Mouse (Mus musculus) right cerebral cortex, adult 2 months (tissue): ENCODE measurements around the gene Schip1.

Source experiments
- DNase-seq, 2 experiments: peaks; one replicate each; pipeline ENCODE4 v3.0.0; 2021 to 2022; ENCODE audit warnings: low spot score in 2 of 2

Schip1 gene

GRCm38 (mm10) chr3:68615042-68615810, 550.6 kb downstream of the Schip1 start:
- DNase-seq: no peak

- DNase-seq: no peak
Measured at GRCm38 (mm10) chr3:68616363-68616762, 551.8 kb downstream of the Schip1 start.

- DNase-seq: no peak
Measured at GRCm38 (mm10) chr3:68617708-68618107, 553.1 kb downstream of the Schip1 start.

GRCm38 (mm10) chr3:68619097-68619496, 554.5 kb downstream of the Schip1 start:
- no peak for DNase-seq

GRCm38 (mm10) chr3:68621971-68622370, 557.4 kb downstream of the Schip1 start:
- no peak for DNase-seq

GRCm38 (mm10) chr3:68623036-68623435, 558.4 kb downstream of the Schip1 start:
- DNase-seq: no peak

- no peak for DNase-seq
Measured at GRCm38 (mm10) chr3:68624471-68624870, 559.9 kb downstream of the Schip1 start.

- DNase-seq: no peak
Measured at GRCm38 (mm10) chr3:68630261-68630660, 565.7 kb downstream of the Schip1 start.

- DNase-seq: no peak
Measured at GRCm38 (mm10) chr3:68630821-68631220, 566.2 kb downstream of the Schip1 start.

GRCm38 (mm10) chr3:68632714-68633113, 568.1 kb downstream of the Schip1 start:
- no peak for DNase-seq

- DNase-seq: no peak
Measured at GRCm38 (mm10) chr3:68633577-68633976, 569.0 kb downstream of the Schip1 start.

- no peak for DNase-seq
Measured at GRCm38 (mm10) chr3:68637960-68638359, 573.4 kb downstream of the Schip1 start.

- no peak for DNase-seq
Measured at GRCm38 (mm10) chr3:68638703-68639102, 574.1 kb downstream of the Schip1 start.

GRCm38 (mm10) chr3:68642935-68643334, 578.3 kb downstream of the Schip1 start:
- no peak for DNase-seq

- DNase-seq: peak; percentile 61 to 66
Measured at GRCm38 (mm10) chr3:68646387-68647130, 582.0 kb downstream of the Schip1 start.

GRCm38 (mm10) chr3:68647282-68647681, 582.7 kb downstream of the Schip1 start:
- DNase-seq: no peak

- no peak for DNase-seq
Measured at GRCm38 (mm10) chr3:68650251-68650650, 585.6 kb downstream of the Schip1 start.

- DNase-seq: no peak
Measured at GRCm38 (mm10) chr3:68656607-68657352, 592.2 kb downstream of the Schip1 start.

- no peak for DNase-seq
Measured at GRCm38 (mm10) chr3:68657589-68658245, 593.1 kb downstream of the Schip1 start.

- DNase-seq: no peak
Measured at GRCm38 (mm10) chr3:68659996-68660395, 595.4 kb downstream of the Schip1 start.

GRCm38 (mm10) chr3:68660538-68660937, 595.9 kb downstream of the Schip1 start:
- DNase-seq: peak in 1 of 2 experiments; percentile 31

- no peak for DNase-seq
Measured at GRCm38 (mm10) chr3:68662386-68662785, 597.8 kb downstream of the Schip1 start.
